Mouse (Mus musculus) thymus, adult 2 months (tissue): ENCODE results near the gene Alox5.

Experiments used
- CTCF ChIP-seq: fragments of 200-500 bp; IDR thresholded peaks from 2 replicates; pipeline ENCODE4 v1.5.1; 2012; ENCODE audit warnings: mild to moderate bottlenecking, control low read depth, low read length, moderate library complexity, borderline replicate concordance; ENCODE audit not compliant: control insufficient read depth, poor library complexity, insufficient read depth; ENCODE audit errors: extremely low read depth
- POLR2A ChIP-seq: fragments of 200-500 bp; IDR thresholded peaks from 2 replicates; pipeline ENCODE4 v1.6.1; 2012; ENCODE audit warnings: mild to moderate bottlenecking, low read length, control low read depth, moderate library complexity; ENCODE audit not compliant: control insufficient read depth, poor library complexity, insufficient read depth; ENCODE audit errors: extremely low read depth

GRCm38 (mm10) chr6:116401746-116402423 lies 59.1 kb downstream of the Alox5 start:
- TF ChIP-seq CTCF (no peak), POLR2A (no peak)
